Mouse (Mus musculus): ENCODE results near the gene Zfp119b. TPM values are rescaled to one million over a fixed set of nuclear protein-coding genes. Genes with fewer than 3 reads are reported as not detected.

Zfp119b gene
- polyA plus RNA-seq, 1 experiment from 2014 or later: 4.4 TPM

GRCm38 (mm10) chr17:55964996-55965395 lies 15.7 kb upstream of the Zfp119b start:
- Histone ChIP-seq H3K4me1 (ENCODE audit: insufficient read depth) (peaks cover 3% of the 10 kb centered on the region), H3K9me3 (ENCODE audit: low read length) (no peaks in the 10 kb centered on the region), H3K4me3 (ENCODE audit: low read depth, low read length) (no peak overlapping the region), H3K36me3 (replicated peaks; ENCODE audit: insufficient read depth, low read length) (peaks cover 38% of the 10 kb centered on the region), H3K4me2 (ENCODE audit: low read depth, low read length) (no peak overlapping the region), H3K27ac (ENCODE audit: low read depth) (no peak overlapping the region), H3K9ac (replicated peaks) (no peak overlapping the region), H3K27me3 (ENCODE audit: insufficient read depth, low read length) (peaks cover 6% of the 10 kb centered on the region; the same call in 1 of the 2 replicates)
- WGBS (ENCODE audit: insufficient replicate concordance): 81% methylated on average over 9 of the region's 9 CpGs
- ATAC-seq: no peak
- TF ChIP-seq EP300 (IDR thresholded peaks at IDR 0.05; ENCODE audit: low read depth): no peak
- TF ChIP-seq CTCF (IDR thresholded peaks at IDR 0.05; ENCODE audit: low read depth): no peak
- DNase-seq: no peak

GRCm38 (mm10) chr17:55964496-55964895 lies 15.2 kb upstream of the Zfp119b start:
- Histone ChIP-seq H3K4me2 (ENCODE audit: low read depth, low read length) (no peak overlapping the region), H3K9ac (replicated peaks) (no peak overlapping the region), H3K9me3 (ENCODE audit: low read length) (no peaks in the 10 kb centered on the region), H3K4me1 (ENCODE audit: insufficient read depth) (peaks cover 8% of the 10 kb centered on the region), H3K4me3 (ENCODE audit: low read depth, low read length) (no peak overlapping the region), H3K27ac (ENCODE audit: low read depth) (no peak overlapping the region), H3K36me3 (replicated peaks; ENCODE audit: insufficient read depth, low read length) (peaks cover 38% of the 10 kb centered on the region), H3K27me3 (ENCODE audit: insufficient read depth, low read length) (peaks cover 1% of the 10 kb centered on the region; the same call in 1 of the 2 replicates)
- ATAC-seq: no peak
- no peak for TF ChIP-seq CTCF (IDR thresholded peaks at IDR 0.05; ENCODE audit: low read depth)
- no peak for TF ChIP-seq EP300 (IDR thresholded peaks at IDR 0.05; ENCODE audit: low read depth)
- 88% methylated on average over 10 of the region's 10 CpGs for WGBS (ENCODE audit: insufficient replicate concordance)
- DNase-seq: no peak

GRCm38 (mm10) chr17:55963171-55963570 lies 13.9 kb upstream of the Zfp119b start:
- Histone ChIP-seq H3K4me3 (ENCODE audit: low read depth, low read length) (no peak overlapping the region), H3K27ac (ENCODE audit: low read depth) (peak overlapping the region; percentile 50), H3K4me2 (ENCODE audit: low read depth, low read length) (peak overlapping the region; percentile 11), H3K4me1 (ENCODE audit: insufficient read depth) (peaks cover 13% of the 10 kb centered on the region), H3K36me3 (replicated peaks; ENCODE audit: insufficient read depth, low read length) (peaks cover 38% of the 10 kb centered on the region), H3K9me3 (ENCODE audit: low read length) (no peaks in the 10 kb centered on the region), H3K9ac (replicated peaks) (no peak overlapping the region), H3K27me3 (ENCODE audit: insufficient read depth, low read length) (no peaks in the 10 kb centered on the region)
- 50% methylated on average over 14 of the region's 14 CpGs for WGBS (ENCODE audit: insufficient replicate concordance)
- DNase-seq (peak; percentile 74), ATAC-seq (peak; percentile 18)
- no peak for TF ChIP-seq CTCF (IDR thresholded peaks at IDR 0.05; ENCODE audit: low read depth)
- TF ChIP-seq EP300 (IDR thresholded peaks at IDR 0.05; ENCODE audit: low read depth): no peak

- DNase-seq: peak; percentile 11
- no peaks in the 10 kb centered on the region for H3K9me3 ChIP-seq (ENCODE audit: low read length)
- no peak overlapping the region for H3K4me3 ChIP-seq (ENCODE audit: low read depth, low read length)
- WGBS (ENCODE audit: insufficient replicate concordance): 81% methylated on average over 7 of the region's 7 CpGs
- H3K27me3 ChIP-seq (ENCODE audit: insufficient read depth, low read length): no peaks in the 10 kb centered on the region
- no peak overlapping the region for H3K9ac ChIP-seq (replicated peaks)
- H3K4me1 ChIP-seq (ENCODE audit: insufficient read depth): peaks cover 17% of the 10 kb centered on the region
- no peak overlapping the region for H3K27ac ChIP-seq (ENCODE audit: low read depth)
- TF ChIP-seq EP300 (IDR thresholded peaks at IDR 0.05; ENCODE audit: low read depth): no peak
- TF ChIP-seq CTCF (IDR thresholded peaks at IDR 0.05; ENCODE audit: low read depth): no peak
- peaks cover 31% of the 10 kb centered on the region for H3K36me3 ChIP-seq (replicated peaks; ENCODE audit: insufficient read depth, low read length)
- H3K4me2 ChIP-seq (ENCODE audit: low read depth, low read length): no peak overlapping the region
- ATAC-seq: no peak
Observed at GRCm38 (mm10) chr17:55961631-55962030, 12.3 kb upstream of the Zfp119b start.

- no peak for ATAC-seq
- Histone ChIP-seq H3K9ac (replicated peaks) (no peak overlapping the region), H3K9me3 (ENCODE audit: low read length) (no peaks in the 10 kb centered on the region)
Observed at GRCm38 (mm10) chr17:55960791-55961190, 11.5 kb upstream of the Zfp119b start.

GRCm38 (mm10) chr17:55959946-55960740 lies 10.8 kb upstream of the Zfp119b start:
- ATAC-seq: no peak
- Histone ChIP-seq H3K4me1 (ENCODE audit: insufficient read depth) (peaks cover 23% of the 10 kb centered on the region), H3K36me3 (replicated peaks; ENCODE audit: insufficient read depth, low read length) (peaks cover 18% of the 10 kb centered on the region), H3K9me3 (ENCODE audit: low read length) (no peaks in the 10 kb centered on the region), H3K4me2 (ENCODE audit: low read depth, low read length) (peak overlapping the region; percentile 74), H3K4me3 (ENCODE audit: low read depth, low read length) (peak overlapping the region; percentile 55), H3K27me3 (ENCODE audit: insufficient read depth, low read length) (no peaks in the 10 kb centered on the region), H3K27ac (ENCODE audit: low read depth) (peak overlapping the region; percentile 89), H3K9ac (replicated peaks) (peak overlapping the region; percentile 59)
- TF ChIP-seq CTCF (IDR thresholded peaks at IDR 0.05; ENCODE audit: low read depth): no peak
- TF ChIP-seq EP300 (IDR thresholded peaks at IDR 0.05; ENCODE audit: low read depth): no peak
- peak; percentile 12 for DNase-seq
- WGBS (ENCODE audit: insufficient replicate concordance): 66% methylated on average over 10 of the region's 10 CpGs

More at GRCm38 (mm10) chr17:55960791-55961190, 11.5 kb upstream of the Zfp119b start:
- Histone ChIP-seq H3K27me3 (ENCODE audit: insufficient read depth, low read length) (no peaks in the 10 kb centered on the region), H3K4me3 (ENCODE audit: low read depth, low read length) (no peak overlapping the region), H3K4me2 (ENCODE audit: low read depth, low read length) (no peak overlapping the region), H3K36me3 (replicated peaks; ENCODE audit: insufficient read depth, low read length) (peaks cover 23% of the 10 kb centered on the region), H3K4me1 (ENCODE audit: insufficient read depth) (peaks cover 23% of the 10 kb centered on the region), H3K27ac (ENCODE audit: low read depth) (no peak overlapping the region)
- no peak for TF ChIP-seq CTCF (IDR thresholded peaks at IDR 0.05; ENCODE audit: low read depth)
- no peak for TF ChIP-seq EP300 (IDR thresholded peaks at IDR 0.05; ENCODE audit: low read depth)
- DNase-seq: no peak
